Mouse (Mus musculus): Measurements from ENCODE around the gene Mon1b.

GRCm38 (mm10) chr8:113632634-113633033 is 2.8 kb upstream of the Mon1b start:
- TF ChIP-seq POLR2A (IDR thresholded peaks at IDR 0.05; ENCODE audit: control insufficient read depth, extremely low read depth, insufficient read depth, low read length, poor library complexity) = no peak
- TF ChIP-seq CTCF (IDR thresholded peaks at IDR 0.05; ENCODE audit: borderline replicate concordance, control insufficient read depth, extremely low read depth, insufficient read depth, low read length, poor library complexity) = no peak
